Mouse (Mus musculus) right cerebral cortex, adult 18-20 months (tissue): ENCODE results near the gene Cnfn.
A peak's percentile ranks its signal among the peaks of the same experiment; 100 is the strongest.
"Not testable (repeated sequence)": the region's sequence is repeated elsewhere in the genome, so short reads cannot be mapped to it uniquely, and the experiment has no call there.

Experiments used
- DNase-seq: peaks from one replicate; pipeline ENCODE4 v3.0.0; 2022; ENCODE audit warnings: mixed read lengths

The Cnfn gene

DNA sequence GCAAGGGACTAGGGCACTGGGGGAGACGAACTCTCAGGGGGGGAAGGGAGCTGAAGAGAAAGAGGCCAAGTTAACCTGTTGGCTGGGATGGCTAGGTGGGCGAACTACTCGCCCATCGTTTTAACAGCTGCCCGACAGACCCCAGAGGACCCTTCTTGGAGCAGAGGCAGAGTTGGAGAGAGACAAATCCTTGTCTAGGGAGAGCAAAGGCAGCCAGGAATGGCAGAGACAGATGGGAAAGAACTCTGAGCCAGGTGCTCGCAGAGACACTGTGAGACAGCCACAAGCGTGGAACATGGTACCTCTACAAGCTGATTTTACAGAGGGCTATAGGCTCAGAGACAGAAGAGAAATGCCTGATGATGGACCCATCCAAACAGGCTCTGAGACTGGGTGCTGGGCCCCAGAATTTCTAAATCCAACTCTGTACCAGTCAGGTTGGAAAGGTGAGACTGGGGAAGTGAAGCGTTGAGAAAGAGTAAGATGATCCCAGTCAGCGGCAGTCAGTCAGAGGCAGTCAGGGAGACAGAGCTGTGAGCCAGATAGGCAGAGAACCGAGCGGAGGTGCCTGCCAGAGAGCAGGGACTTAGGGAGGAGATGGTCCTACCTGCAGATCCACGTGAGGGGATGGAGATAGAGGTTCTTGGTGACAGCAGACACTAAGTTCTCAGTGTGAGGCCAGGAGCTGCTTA, at the start of gene Cnfn:
TSS of gene Cnfn (minus strand) at position 667 of the 692 bp plus-strand sequence.
- DNase-seq: no peak

DNA sequence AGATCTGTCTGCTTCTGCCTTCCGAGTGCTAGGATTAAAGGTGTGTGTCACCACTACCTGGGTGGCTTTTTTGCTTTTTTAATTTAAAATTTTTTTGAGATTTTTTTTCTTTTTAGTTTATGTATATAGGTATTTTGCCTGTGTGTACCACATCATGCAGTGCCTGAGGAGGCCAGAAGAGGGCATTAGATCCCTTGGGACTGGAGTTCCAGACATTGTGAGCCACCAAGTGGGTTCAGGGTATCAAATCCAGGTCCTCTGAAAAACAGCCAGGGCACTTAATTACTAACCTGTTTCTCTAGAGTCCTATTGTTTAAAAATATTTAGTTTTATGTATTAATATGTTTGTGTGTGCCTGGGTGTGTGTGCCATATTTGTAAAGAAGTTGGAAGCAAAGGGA, 48.1 kb upstream of the Cnfn start:
- no peak for DNase-seq

DNA sequence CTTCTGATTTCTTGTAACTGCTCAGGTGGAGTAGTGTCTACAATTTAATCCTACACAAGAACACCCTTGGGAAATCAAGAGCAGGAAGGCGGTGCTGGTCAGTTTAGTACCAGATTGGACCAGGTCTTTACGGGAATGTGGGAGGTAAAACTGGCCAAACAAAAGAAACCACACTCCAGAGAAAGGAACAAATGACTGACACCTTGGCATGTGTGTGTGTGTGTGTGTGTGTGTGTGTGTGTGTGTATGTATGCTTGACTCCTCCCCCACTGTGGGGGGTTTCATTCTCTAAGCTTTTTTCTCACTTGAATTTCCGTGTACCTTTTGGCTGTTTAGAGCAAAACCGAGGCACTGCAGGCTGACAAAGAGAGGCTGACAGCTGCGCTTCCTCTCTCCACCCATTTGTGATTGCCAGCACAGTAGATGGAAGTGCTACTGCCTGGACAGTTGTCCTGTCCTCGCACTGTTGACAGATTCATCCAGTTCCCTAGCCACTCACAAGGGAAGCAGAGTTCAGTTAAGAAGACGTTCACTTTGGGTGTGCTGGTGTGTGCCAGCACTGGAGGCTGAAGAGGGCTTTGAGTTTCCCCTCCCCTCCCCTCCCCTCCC, 43.4 kb upstream of the Cnfn start, which contains the start of gene Cxcl17:
TSS of gene Cxcl17 (minus strand) at position 54 of the 609 bp plus-strand sequence.
- DNase-seq: no peak

- DNase-seq: no peak
Measured at GRCm38 (mm10) chr7:25411861-25412260, 42.3 kb upstream of the Cnfn start.

DNA sequence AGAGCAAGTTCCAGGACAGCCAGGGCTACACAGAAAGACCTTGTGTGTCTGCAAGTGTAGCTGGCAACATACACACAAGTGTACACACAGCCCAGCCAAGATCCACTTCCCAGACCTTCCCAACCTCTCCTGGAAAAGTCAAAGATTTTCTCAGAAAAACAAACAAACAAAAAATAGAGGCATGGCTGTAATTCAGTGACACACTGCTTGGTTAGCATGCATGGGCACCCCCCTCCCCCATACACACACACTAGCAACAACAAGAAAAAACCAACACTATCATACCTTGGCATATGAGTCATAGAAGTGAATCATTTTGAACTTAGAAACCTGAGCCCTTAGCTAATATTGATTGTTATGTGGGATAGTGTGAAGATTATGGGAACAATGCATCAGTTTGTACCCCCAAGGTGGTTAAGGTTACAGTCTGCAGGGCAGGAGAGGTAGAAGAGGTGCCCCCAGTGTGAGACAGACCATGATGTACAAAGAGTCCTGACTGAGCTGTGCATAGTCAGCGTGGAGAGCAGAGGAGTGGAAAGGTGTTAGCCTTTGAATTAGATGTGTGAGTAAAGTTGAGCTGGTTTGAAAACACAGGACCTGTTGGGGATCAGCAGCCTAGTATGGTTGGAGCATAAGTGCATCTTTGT, 41.6 kb upstream of the Cnfn start:
- DNase-seq: no peak

GRCm38 (mm10) chr7:25409114-25409760, 39.7 kb upstream of the Cnfn start:
- no peak for DNase-seq

- no peak for DNase-seq
Measured at GRCm38 (mm10) chr7:25406468-25406867, 36.9 kb upstream of the Cnfn start.

DNA sequence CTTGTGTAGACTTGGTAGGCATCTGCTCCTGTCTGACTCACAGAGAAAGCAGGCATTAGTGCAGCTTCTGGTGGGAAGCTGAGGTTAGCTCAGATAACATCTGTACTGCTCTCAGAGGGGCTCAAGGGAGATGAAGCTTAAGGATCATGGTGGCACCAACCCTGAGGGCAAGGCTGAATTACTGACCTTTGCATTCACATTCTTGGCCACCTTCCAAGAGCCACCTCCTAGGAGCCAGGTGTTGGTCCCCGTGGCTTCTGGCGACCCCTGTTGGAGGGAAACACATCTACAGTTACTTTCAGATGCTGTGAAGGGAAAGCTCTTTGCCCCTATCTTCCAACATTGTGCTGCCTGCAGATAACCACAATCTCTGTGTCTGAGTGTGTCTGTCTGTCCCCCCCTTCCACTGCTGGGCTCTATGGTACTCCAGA, 33.2 kb upstream of the Cnfn start:
- DNase-seq: no peak

GRCm38 (mm10) chr7:25401986-25402385, 32.5 kb upstream of the Cnfn start:
- no peak for DNase-seq

DNA sequence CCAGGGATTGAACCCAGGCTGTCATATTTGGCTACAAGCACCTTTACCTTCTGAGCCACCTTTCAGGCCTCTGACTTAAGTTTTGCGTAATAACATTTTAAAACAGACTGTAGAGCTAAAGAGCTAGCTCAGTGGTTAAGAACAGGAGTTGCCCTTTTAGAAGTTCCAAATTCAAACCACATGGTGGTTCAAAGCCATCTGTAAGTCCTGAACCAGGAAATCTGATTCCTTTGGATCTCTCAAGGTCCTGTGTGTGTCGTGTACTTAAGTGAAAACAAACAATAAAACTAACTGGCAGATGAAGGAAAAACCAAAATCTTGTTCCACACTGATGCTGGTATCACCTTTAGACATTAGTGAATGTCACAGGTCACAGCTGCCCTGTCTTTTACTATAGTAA, 32.0 kb upstream of the Cnfn start:
- DNase-seq: no peak

- DNase-seq: not testable (repeated sequence)
Measured at GRCm38 (mm10) chr7:25399028-25399427, 29.5 kb upstream of the Cnfn start.

GRCm38 (mm10) chr7:25398610-25399009, 29.1 kb upstream of the Cnfn start, which contains the start of gene Lipe:
Gene Lipe, minus strand, starts transcription at chr7:25398710.
- DNase-seq: no peak

DNA sequence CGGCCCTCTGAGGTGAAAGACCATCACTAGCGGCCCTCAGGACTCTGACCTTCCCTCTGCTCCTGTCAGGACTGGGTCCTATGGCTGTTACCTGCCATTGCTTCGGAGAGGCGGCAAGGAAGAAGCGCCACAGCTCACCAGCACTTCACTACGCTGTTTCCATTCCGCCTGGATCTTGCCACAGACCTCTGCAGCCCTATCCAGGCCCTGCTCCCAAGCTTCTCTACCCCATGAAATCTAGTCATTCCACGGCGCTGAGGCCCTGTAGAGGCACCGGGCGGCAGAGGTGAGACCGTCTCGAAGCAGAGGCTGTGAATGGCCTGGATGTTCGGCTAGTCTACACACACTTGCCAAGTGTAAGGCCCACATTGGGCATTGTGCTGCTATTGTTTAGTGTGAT, 27.1 kb upstream of the Cnfn start:
- no peak for DNase-seq

DNA sequence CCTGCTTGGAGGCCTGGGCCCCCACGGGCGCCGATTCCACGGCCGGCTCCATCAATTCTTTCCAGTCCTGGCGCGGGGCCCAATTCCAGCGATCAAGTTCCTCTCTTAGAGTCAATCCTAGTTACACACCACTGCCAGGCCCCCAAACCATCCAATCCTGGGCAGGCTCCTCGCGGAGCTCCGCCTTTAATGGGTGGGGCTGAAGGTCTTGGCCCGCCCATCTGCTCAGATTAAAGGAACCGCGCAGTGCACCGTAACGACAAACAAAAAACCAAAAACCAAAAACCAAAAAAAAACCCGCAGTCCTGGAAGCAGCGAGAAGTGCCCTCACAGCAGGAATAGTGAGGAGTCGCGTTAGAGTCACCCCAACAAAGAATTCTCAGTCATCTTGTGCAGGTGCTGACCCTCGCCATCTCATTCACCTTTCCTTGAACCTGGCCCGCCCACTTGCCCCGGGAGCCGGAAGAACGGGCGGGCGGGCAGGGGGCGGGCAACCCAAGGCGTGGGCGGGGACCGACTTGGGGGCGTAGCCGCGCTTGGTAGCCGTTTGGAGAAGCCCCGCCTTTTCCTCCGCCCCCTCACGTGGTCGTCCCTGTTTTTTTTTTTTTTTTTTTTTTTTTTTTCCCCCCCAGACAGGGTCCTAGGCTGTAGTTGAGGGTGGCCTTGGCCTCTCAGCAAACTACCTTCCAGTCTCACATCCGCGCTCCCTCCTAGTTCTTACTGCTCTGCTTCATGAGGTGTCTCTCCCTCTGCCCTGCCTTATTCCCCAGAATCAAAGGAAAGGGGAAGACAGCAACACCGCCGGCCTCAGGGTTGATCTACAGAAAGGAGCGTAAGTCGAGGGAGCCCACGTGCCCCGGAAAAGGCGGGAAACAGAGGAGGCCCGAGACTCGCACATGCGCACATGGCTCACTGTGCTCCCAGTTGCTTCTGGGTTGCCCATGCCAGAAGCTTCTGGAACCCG, 26.3 kb upstream of the Cnfn start:
- peak; percentile 96 for DNase-seq

DNA sequence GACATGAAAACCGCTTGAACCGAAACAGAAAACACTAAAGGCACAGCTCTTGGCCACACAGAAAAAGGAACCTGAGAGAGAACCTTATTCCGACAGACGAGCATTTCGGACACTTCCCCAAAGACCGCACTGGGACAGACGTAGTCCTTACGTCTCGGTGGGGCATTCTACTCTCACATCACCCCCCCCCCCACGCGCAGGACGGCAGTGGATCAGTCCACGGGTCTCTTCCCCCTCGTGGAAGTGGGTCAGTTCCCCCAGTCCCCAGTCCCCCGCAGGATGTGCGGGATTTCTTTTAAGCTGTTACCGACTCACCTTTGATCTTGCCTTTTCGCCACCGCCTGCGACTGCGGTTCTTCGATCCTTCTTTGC, 25.6 kb upstream of the Cnfn start:
- no peak for DNase-seq

- DNase-seq: no peak
Measured at GRCm38 (mm10) chr7:25394754-25395153, 25.2 kb upstream of the Cnfn start.

- DNase-seq: no peak
Measured at GRCm38 (mm10) chr7:25393451-25394210, 24.1 kb upstream of the Cnfn start.

- DNase-seq: no peak
Measured at GRCm38 (mm10) chr7:25392851-25393250, 23.3 kb upstream of the Cnfn start.

DNA sequence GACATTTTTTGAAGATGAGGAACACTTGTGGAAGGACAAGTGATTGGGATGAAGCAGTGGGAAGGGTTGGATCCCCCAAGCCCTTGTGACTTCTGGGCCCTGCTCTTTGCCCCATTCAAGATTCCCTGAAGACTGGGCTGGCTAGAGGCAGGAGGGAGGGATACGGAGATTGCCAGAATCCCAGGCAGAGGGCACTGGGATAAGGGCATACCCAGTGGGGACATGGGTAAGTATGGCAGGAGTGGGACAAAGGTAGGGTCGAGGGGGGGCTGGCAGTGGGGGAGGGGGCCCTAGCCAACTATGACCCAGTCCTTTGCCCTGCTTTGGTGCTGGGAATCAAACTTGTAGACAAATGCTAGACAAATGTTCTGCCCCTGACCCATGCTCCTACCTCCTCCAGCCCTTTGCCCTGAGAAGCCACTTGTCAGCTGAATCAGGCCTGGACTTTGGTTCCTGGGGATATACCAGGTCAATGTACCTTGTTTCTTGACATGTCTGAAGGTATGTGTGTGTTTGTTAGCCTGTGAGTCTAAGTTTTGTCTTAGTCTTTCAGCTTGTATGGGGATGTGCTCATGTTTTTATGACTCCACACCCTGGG, 22.4 kb upstream of the Cnfn start:
- DNase-seq: no peak

- DNase-seq: no peak
Measured at GRCm38 (mm10) chr7:25390986-25391385, 21.5 kb upstream of the Cnfn start.
